Mouse (Mus musculus) CH12F3 (cell line): ENCODE measurements around the gene Ephb2.

Source experiments
- in situ Hi-C: fragments of 300-500 bp; cut with MboI; formaldehyde crosslinking; loops from 2 replicates; pipeline ENCODE4 v1.14.3; 2020; ENCODE audit warnings: low sequenced_read_pairs

Ephb2 gene

DNA sequence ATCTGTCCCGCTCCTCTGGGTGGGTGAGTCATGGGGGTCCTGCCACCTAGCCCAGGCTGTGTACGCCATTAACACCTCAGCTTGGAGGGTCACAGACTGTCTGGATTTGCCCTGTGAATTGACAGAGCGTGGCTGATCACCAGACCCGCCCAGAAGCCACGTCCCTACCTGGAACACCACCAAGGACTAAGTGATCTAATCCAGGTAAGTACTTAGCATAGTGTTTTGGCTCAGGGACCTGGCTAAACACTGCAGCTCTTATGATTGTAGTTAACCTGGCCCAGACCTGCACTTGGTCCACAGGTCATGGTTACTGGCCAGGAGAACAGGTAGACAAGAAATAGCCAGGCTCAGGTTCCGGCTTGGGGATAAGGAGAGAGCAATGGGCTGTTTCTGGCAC is 31.4 kb downstream of the Ephb2 start:
- in situ Hi-C loops = no loop called here

- in situ Hi-C loops = no loop called here
Observed at GRCm38 (mm10) chr4:136802446-136802845, 33.3 kb downstream of the Ephb2 start.

DNA sequence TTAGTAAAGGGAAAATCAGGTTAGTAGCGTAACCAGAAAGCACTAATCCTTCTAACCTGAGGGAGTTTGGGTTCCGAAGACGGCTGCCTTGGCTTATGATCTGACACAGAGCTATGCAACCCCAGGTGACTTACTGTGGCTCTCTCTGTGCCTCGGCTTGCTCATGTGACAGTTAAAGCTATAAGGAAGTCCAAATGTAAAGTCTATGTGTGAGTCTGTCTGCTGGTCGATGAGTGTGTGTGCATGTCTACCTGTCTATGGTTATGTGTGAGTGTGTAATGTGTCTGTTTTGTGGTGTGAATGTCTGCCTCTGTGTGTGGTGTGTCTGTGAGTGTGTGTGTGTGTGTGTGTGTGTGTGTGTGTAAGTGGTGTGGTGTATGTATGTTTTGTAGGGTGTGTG is 33.8 kb downstream of the Ephb2 start:
- in situ Hi-C loops = no loop called here

- in situ Hi-C loops = no loop called here
Observed at GRCm38 (mm10) chr4:136801463-136801862, 34.3 kb downstream of the Ephb2 start.

DNA sequence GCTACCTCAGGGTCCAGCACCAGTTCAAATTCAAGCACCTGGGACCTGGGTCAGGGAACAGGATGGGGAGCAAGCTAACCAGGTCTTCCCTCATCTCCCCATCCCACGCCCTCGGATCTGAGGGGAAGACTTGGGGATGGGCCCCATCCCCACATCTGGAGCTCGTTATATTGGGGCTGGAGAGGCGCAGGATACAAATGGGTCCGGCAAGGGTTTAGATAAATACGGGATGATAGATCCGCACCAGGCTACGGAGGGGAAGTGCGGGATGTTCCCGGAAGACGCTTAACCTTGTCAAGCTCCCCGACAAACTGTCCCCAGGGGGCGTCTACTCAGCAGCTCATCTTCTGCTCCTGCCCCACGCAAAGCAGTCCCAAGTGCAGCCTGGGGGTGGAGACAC is 35.4 kb downstream of the Ephb2 start:
- in situ Hi-C loops = no loop called here

DNA sequence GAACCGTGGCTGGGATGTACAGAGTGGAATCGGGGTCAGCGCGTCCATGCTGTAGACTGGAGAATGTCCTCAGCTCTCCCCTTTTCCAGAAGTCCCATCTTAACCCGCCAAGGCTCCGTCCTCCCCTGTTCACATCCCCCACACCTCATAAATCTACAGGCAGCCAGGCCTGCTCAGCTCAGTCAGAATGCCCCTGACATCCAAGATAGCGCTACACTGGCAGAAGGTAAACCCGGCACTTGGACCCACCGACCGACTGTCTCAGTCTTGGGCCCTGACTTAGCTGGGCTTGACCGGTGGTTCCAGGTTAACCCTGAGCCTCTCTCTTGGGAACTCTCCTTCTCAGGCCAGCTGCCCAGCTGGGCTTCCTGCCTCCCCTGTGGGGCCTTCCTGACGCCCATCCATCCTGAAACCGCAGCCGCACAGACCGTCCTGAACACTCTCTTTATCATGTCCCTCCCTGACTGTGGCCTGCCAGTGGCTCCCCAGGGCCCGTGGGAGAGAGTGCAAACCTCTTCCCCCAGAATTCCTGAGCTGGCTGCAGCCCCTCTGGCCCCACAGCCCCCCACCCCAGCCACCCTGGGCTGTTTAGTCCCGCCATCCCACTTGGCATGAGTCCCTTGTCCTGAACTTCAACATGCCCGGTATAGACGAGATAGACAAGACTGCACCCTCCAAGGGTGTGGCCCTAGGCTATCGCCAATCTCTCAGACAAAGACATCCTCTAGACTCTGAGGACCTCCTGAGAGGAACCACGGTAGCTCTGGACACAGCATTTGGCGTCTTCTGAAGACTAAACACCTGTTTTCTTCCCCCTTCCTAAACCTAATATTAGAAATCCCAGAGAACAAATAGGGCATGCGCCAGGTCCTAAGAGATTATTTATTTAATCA is 37.9 kb downstream of the Ephb2 start:
- in situ Hi-C loops = no loop called here

DNA sequence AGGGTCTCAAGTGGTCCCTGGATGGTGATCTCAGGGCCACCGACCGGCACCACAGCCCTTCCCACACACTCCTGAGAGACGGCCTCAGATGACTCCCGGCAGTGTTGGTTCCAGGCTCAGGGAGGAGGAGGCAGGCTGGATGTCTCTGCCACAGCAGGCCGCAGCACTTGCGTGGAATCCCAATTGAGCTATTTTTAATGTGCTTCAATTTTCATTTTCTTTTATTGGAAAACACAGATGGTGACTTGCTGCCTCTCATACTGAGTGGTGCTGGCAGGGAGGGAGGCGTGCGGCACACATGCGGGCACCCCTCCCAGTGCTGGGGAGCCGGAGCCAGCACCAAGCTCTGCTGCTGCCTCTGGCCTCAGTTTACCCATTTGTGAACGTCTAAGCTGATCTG is 42.5 kb downstream of the Ephb2 start:
- in situ Hi-C loops = no loop called here

DNA sequence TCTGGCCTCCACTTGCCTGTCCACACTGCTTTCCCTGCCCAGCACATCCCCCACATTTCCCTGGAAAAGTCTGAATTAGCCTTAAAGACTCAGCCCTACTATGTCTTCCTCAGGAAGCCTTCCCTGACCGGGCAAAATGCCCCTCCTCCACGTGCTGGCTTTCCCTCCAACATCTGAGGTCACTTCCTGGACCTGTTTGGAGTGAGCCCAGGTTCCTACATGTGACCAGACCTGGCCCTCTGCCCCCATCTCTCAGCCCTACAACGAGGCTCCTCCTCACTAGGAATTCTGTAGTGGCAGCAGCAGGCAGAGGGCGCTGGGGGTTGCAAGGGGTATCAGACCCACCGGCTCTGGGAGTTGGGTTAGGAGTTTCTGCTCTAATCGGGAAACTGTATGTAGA is 46.0 kb downstream of the Ephb2 start:
- in situ Hi-C loops = no loop called here

GRCm38 (mm10) chr4:136787357-136787756 is 48.4 kb downstream of the Ephb2 start:
- in situ Hi-C loops = no loop called here

DNA sequence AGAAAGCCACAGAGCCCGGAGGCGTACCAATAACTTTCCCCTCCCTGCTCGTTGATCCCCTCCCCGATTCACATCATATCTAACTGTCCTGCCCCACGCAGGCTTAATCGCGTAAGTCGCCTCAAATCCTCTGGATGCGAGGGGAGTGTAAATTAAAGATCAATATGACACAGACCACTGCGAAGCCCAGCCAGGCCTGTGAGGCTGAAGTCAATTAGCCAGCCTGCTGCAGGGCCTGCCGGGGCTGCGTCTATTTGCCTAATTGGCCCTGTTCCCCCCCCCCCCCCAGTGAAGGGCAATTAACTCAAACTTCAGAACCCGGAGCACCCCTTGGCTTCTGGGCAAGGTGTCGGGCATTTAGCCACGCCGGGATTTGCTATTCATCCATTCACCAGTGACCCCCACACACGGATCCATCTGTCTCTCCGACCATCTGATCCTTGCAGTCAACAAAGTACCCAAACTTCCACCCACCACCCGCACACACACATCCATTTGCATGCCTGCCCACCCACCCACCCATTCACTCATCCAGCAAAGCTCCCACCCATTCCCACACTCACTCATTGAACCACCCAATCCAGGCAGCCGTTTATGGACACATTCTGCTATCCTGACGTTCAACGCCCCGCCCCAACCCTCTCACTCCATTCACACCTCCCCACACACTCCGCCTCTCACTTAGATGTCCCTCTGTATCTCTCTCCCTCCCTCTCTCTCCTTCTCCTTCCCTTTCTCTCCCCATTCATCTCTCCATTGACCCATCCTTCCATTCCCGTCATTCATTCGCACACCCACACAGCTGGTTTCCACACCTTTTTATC is 49.1 kb downstream of the Ephb2 start:
- in situ Hi-C loops = no loop called here

DNA sequence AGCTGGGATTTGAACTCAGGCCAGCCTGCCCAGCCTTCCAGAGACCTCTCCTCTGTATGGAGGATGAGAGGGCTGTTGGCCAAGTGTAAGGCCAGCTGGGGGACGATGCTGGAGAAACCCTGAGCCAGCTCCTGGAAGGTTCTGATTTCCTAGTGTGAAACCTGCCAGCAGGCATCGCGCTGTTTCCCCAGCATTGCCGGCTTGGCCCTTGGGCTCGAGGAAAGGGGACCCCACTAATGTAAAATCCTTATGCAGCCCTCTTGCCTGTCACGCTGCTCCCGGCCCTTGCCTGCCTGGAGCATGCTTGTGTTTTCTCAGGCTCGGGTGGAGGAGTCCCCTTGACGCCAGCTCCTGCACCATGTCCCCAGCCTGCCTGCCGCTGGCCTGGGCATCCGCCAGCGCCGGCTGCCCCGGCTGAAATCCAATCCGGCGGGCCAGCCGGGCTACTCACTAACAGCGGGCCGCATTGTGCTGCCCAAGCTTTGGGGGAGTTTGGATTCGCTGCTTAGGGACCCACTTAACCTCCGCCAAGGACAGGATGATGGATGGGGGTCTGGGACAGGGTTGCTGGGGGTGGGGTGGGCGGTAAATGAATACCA is 52.1 kb downstream of the Ephb2 start:
- in situ Hi-C loops = no loop called here

- in situ Hi-C loops = no loop called here
Observed at GRCm38 (mm10) chr4:136782579-136782925, 53.2 kb downstream of the Ephb2 start.

- in situ Hi-C loops = no loop called here
Observed at GRCm38 (mm10) chr4:136781868-136782578, 53.8 kb downstream of the Ephb2 start.

- in situ Hi-C loops = no loop called here
Observed at GRCm38 (mm10) chr4:136780201-136780895, 55.4 kb downstream of the Ephb2 start.

- in situ Hi-C loops = no loop called here
Observed at GRCm38 (mm10) chr4:136779156-136779555, 56.6 kb downstream of the Ephb2 start.

DNA sequence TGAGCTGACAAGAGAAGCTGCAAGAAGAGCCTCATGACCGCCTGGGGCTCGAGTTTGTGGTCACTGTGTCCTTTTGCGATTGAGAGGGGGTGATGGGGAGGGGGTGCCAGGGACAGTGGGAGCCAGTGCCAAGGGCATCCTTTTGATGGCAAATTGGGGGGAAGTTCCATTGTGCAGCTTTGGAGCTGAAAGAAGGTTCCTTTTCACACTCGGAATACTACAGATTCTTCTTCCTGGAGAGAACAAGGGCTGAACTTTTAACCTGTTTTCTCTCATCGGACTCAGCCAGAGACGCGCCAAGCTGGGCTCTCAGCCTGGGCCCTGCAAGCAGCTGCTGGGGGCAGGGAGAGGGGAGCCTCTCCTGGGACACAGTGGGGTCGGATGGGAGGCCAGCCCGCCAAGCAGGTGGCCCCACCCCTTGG is 59.3 kb downstream of the Ephb2 start:
- in situ Hi-C loops = no loop called here

GRCm38 (mm10) chr4:136775903-136776302 is 59.9 kb downstream of the Ephb2 start:
- in situ Hi-C loops = no loop called here

DNA sequence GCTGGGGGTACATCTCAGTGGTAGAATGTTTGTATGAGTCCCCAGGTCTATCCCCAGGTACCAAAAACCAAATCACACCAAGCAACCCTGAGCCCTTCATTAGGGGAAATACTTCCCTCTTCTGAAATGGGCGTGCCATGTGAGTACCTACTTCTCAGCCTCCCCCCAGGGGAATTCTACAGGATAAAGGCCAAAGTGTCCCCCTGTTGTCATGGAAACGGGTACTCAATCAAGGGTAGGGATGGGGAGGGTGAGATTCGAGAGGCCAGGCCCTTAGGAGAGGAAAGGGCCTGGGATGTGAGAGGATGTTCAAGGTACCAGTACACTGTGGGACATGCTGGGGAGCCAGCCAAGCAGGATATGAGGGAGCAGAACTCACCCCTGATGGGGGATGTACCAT is 61.6 kb downstream of the Ephb2 start:
- in situ Hi-C loops = no loop called here

DNA sequence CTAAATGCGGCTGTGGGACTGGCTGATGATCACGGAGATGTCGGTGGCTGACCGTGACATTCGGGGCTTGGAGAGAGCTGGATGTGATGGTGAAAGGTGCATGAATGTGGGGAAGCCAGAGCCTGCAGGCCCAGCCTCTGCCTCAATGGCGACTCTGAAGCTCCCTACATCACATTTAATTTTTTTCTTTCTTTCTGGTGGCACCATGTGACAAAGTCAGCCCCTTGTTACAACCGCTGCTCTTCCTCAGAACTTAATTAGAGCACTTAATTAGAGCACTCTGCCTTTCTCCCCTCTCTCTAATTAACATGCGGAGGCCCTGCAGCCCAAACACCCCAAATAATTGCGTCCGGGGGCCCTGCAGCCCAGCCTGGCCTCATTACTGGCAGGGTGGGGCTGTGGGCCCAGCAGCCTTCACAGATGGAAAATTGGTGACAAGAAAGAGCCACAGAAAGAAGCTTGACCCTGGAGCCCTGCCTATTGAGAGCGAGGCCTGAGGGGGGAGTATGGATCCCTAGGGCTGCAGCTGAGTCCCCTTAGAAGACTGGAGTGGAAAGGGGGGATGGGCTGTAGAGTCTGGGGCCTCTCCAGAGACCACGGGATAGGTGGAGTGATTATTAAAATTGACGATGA is 62.7 kb downstream of the Ephb2 start:
- in situ Hi-C loops = no loop called here

GRCm38 (mm10) chr4:136772318-136772717 is 63.5 kb downstream of the Ephb2 start:
- in situ Hi-C loops = no loop called here
